Mouse (Mus musculus) adrenal gland, adult 8-10 months (tissue): Measurements from ENCODE around the gene Cdkn3. TPM values are rescaled to one million over a fixed set of nuclear protein-coding genes. Genes with fewer than 3 reads are reported as not detected.
A peak's percentile ranks its signal among the peaks of the same experiment; 100 is the strongest.
"Not testable (repeated sequence)": the region's sequence is repeated elsewhere in the genome, so short reads cannot be mapped to it uniquely, and the experiment has no call there.

ENCODE experiments used
- DNase-seq: peaks from one replicate; pipeline ENCODE4 v3.0.0; 2022
- total RNA-seq, 4 experiments: library from RNA; stranded (reverse); gene quantifications; 2 replicates each; pipeline ENCODE4 v1.2.4; 2022

The Cdkn3 gene
- total RNA-seq = 1 to 10 TPM in 1 of 4 experiments, under 1 TPM in 3; 0.24 to 1.4 (median 0.68) TPM

- DNase-seq = peak; percentile 94
Observed at GRCm38 (mm10) chr14:46760355-46761029, at the start of gene Cdkn3. Gene Cdkn3, plus strand, starts transcription at chr14:46760541.

GRCm38 (mm10) chr14:46718483-46718922 is 41.8 kb upstream of the Cdkn3 start:
- DNase-seq = no peak

DNA sequence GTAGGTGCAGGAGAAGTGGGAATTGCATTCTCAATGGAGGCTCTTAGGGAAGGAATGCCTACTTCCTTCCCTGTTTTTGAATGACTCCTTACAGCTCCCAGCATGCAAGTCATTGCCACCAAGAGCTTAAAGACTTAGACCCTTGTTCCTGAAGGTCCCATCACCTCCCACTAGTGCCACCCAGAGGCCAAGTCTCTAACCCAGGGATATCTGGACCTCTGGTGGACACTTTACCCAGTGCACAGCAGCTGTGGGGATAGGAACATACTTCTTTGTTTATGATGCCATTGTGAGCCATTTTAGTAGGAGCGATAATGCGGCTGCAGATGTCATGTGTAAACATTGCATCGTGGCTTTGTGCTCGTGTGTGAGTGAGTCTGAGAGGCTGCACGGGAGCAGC is 38.3 kb upstream of the Cdkn3 start:
- no peak for DNase-seq

DNA sequence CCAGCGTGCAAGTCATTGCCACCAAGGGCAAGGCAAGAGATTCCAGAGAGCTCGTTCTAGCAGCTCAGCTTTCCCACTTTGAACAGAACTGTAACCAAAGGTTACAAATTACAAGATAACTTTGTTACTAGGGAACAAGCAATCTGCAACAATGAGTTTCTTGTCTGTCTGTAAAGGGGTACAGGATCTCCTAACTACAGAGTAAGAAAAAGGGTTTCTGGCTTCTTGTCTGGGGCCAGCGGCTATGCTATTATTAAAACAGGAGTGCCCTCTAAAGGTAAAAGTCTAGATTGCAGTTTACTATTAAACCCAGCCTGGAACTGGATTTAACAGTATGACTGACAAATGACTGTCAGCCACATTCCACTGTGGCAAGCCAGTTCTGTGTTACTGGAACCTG is 36.5 kb upstream of the Cdkn3 start:
- DNase-seq = no peak

GRCm38 (mm10) chr14:46724941-46725340 is 35.4 kb upstream of the Cdkn3 start:
- no peak for DNase-seq

DNA sequence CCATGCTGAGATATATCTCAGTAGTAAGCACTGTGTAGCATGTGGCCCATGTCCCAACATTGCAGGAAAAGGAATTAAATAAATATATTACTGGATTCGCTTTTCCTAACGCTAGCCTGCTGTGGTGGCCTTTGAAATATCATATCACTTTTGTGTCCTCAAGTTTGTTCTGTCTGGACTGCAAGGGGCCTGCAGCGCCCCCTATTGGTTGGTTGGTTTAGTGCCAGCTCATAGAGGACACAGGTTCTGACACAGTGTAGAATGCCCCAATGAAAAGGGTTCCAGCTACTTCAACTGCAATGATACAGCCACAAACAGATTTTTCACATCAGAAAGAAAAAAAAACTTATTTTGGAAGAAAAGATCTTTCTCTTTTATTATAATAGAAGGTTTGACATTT is 34.6 kb upstream of the Cdkn3 start:
- DNase-seq = no peak

DNA sequence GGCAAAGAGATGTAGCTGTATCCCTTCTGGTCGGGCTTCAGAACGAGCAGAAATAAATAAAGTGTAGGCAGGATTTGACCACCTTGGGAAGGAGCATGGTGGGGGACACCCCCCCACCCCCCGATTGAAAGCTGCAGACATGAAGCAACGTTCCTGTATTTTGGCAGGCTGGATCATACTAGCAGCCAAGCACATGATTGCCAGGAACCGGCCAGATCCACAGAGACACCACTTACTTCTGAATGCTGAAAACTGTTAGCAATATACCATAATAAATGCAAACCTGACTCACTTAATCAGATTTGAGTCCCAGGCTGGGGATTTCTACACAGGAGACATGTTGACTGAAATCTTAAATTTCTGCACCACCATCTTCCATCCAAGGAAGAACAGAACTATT is 26.1 kb upstream of the Cdkn3 start:
- no peak for DNase-seq

GRCm38 (mm10) chr14:46734761-46735455 is 25.4 kb upstream of the Cdkn3 start:
- no peak for DNase-seq

DNA sequence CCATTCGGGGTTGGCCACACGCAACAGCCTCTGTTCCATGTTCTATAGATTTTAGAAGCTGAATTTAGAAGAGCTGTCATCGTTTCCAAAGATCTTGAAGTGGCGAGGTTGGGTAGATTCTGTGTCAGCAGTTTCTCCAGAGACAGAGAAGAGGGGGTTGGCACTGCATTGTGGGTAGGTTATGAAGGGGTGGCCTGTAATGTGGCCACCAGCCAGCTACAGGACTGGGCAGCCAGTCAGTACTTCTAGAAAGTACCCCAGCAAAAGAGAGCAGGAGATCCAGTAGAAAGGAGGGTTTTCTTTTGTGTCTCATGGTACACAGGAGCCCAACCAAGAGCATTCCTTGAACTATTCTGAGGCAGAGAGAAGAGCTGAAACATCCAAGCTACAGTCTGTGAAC is 24.0 kb upstream of the Cdkn3 start:
- no peak for DNase-seq

GRCm38 (mm10) chr14:46737346-46737745 is 23.0 kb upstream of the Cdkn3 start:
- not testable (repeated sequence) for DNase-seq

GRCm38 (mm10) chr14:46742674-46743073 is 17.7 kb upstream of the Cdkn3 start:
- no peak for DNase-seq

GRCm38 (mm10) chr14:46745413-46745812 is 14.9 kb upstream of the Cdkn3 start:
- no peak for DNase-seq

DNA sequence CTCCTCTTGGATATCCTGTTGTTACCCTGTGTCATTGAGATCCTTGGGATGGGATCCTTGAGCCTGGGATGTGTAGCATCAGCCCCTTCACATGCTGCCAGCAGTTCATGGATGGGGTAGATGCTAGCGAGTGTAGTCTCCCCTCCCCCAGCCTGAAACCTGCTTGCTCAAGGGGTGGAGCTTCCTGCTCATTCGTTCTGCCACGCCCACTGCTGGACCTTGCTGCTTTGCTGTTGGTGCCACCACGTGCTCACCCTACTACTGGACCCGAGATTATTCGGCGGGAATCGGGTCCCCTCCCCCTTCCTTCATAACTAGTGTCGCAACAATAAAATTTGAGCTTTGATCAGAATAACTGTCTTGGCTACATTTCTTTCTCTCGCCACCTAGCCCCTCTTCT is 6.0 kb upstream of the Cdkn3 start:
- not testable (repeated sequence) for DNase-seq

DNA sequence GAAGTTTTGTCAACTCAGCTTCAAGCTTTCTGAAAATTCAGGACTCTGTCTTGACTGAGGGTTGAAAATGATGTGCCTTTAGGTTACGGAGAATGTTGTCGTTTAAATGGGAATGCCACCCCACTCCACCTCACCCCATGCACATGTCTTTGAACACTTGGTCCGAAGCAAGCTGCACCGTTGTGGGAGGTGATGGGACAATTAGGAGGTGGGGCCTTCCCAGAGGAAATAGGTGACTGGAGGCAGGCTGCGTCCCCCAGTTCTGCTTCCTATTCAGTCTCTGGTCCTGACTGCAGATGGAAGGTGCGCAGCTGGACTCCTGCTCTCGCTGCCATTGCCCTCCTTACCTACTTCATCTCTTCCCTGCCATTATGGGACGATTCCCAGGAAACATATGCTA is 4.5 kb upstream of the Cdkn3 start:
- no peak for DNase-seq

DNA sequence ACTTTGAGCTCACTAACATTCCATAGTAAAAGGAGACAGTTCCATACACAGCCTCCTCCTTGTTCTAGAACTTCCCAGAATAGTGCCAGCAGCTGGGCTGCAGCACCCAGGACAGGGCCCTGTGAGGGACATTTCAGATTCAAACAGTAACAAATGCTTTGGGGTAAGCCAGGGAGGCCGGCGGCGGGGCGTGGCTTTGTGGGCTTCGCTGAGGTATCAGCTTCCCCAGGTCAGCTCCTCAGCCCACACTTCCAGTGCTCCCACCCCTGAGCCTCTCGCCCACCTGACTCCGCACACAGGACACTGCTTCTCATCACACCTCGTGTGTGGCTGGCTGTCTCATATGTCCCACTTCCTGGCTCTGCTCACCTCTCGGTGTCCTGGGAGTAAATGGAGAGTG is 2.6 kb upstream of the Cdkn3 start:
- no peak for DNase-seq

- no peak for DNase-seq
Observed at GRCm38 (mm10) chr14:46759970-46760354, 379 bp upstream of the Cdkn3 start.

- DNase-seq = no peak
Observed at GRCm38 (mm10) chr14:46761186-46761585, 845 bp downstream of the Cdkn3 start.

GRCm38 (mm10) chr14:46767116-46767515 is 6.8 kb downstream of the Cdkn3 start:
- DNase-seq = no peak

DNA sequence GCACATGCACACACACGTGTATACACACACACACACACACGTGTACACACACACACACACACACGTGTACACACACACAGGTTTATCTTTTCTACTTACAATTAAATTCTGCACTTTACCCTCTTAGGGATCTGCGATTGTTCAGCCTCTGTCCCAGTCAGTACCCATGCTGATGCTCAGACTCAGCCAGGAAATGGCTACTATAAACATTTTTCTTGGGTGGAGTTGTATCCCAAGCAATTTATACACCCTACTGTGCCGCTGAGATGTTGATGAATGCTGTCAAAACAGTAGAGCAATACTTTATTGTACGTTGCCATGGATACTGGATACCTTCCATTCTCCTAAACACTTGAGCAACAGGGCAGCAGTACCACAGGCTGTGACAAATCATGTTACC is 9.7 kb downstream of the Cdkn3 start:
- DNase-seq = no peak

- no peak for DNase-seq
Observed at GRCm38 (mm10) chr14:46778756-46779155, 18.4 kb downstream of the Cdkn3 start.

- DNase-seq = no peak
Observed at GRCm38 (mm10) chr14:46779217-46779616, 18.9 kb downstream of the Cdkn3 start.

- DNase-seq = no peak
Observed at GRCm38 (mm10) chr14:46781086-46781485, 20.7 kb downstream of the Cdkn3 start.

DNA sequence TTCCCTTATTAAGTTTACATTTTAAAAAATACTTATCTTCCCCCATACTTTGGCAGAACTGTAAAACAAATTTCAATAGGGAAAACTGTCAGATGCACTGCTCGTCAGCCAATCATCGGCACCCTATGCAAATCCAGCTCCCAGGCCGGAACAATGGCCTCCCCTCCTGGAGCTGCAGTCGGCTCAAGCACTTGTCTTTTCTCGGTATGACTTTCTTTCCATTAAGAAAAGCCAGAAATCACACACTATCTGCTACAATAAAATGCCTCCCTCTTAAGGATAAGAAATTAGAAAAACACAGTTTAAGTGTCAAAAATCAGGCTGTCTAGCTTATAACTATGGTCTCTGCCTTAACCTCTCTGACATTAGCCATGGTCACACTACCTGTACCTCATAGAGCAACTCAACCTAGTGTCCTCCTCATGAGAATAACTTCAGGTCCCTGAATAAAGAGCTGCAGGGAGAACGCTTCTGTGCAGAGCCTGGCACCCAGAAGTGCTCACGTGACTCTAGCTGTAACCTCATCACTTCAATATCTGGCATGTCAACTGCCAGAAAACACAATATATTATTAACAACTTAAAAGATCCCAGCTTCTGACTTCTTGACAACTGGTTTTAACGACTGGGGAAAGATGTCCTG is 22.0 kb downstream of the Cdkn3 start:
- DNase-seq = no peak
